12 mouse cellular contexts compared by ENCODE assay signal in genomic region chr4:8239699-8240098, GRCm38 (mm10). TPM values are rescaled to one million over a fixed set of nuclear protein-coding genes. Genes with fewer than 3 reads are reported as not detected.
DNase-seq lines count a peak whose midpoint lies in the region; ATAC-seq and TF ChIP-seq lines count a peak whose summit lies in the region.
"Had no signal": no experiment of that assay in that cellular context is flagged by ENCODE, and none has a peak within 500 bp of the region (broad histone marks: within the 10 kb centered on the region; RNA-seq: fewer than 3 reads in every experiment).

No protein-coding gene starts in this region.

- no peak for ATAC-seq in embryonic facial prominence, embryonic 13.5 days (ENCODE audit: insufficient number of reproducible peaks, insufficient read depth, low FRiP score, low TSS enrichment, low read depth)
- no peak for ATAC-seq in neural tube, embryonic 13.5 days (ENCODE audit: low read depth)
- no peak for ATAC-seq in midbrain, embryonic 15.5 days (replicated peaks)

- DNase-seq in embryonic facial prominence, embryonic 10.5 days (ENCODE audit: low spot score): no peak
- no peak for DNase-seq in neural tube, embryonic 10.5 days (ENCODE audit: extremely low spot score, low spot score)
- DNase-seq in lung, postnatal 10 days: peak; percentile 15
- DNase-seq in layer of hippocampus, adult 11-12 months (ENCODE audit: low spot score): no peak
- no peak for DNase-seq in layer of hippocampus, adult 2 months (ENCODE audit: low spot score in 2 of 2)
- DNase-seq: cerebellum, adult 2 months; gastrocnemius, postnatal 25 days had no signal

- H3K27ac ChIP-seq in embryonic facial prominence, embryonic 13.5 days: no peak overlapping the region
- no peak overlapping the region for H3K27ac ChIP-seq in embryonic facial prominence, embryonic 10.5 days (replicated peaks)
- H3K27ac ChIP-seq in neural tube, embryonic 13.5 days (replicated peaks): no peak overlapping the region
- H3K27ac ChIP-seq in midbrain, embryonic 15.5 days: no peak overlapping the region
- H3K27ac ChIP-seq in layer of hippocampus, adult 2 months: no peak overlapping the region
- H3K27ac ChIP-seq: embryonic facial prominence, embryonic 12.5 days; forebrain, embryonic 13.5 days had no signal

- H3K4me1 ChIP-seq in embryonic facial prominence, embryonic 13.5 days: 0 out of 2 replicates have a peak, but pooled peaks cover 2% of the 10 kb centered on the region
- H3K4me1 ChIP-seq in embryonic facial prominence, embryonic 10.5 days: peaks cover 12% of the 10 kb centered on the region
- H3K4me1 ChIP-seq in neural tube, embryonic 13.5 days (replicated peaks): peaks cover 6% of the 10 kb centered on the region
- peaks cover 4% of the 10 kb centered on the region for H3K4me1 ChIP-seq in midbrain, embryonic 15.5 days
- H3K4me1 ChIP-seq: forebrain, embryonic 13.5 days had no signal

- 68% methylated on average over 11 of the region's 11 CpGs for WGBS in embryonic facial prominence, embryonic 13.5 days
- WGBS in embryonic facial prominence, embryonic 10.5 days: 67% methylated on average over 11 of the region's 11 CpGs
- WGBS in neural tube, embryonic 13.5 days: 63% methylated on average over 11 of the region's 11 CpGs
- 68% methylated on average over 11 of the region's 11 CpGs for WGBS in midbrain, embryonic 15.5 days

- peaks cover 14% of the 10 kb centered on the region for H3K27me3 ChIP-seq in embryonic facial prominence, embryonic 13.5 days
- peaks cover 32% of the 10 kb centered on the region for H3K27me3 ChIP-seq in embryonic facial prominence, embryonic 10.5 days (replicated peaks; ENCODE audit: low read depth, poor library complexity, severe bottlenecking)
- peaks cover 12% of the 10 kb centered on the region for H3K27me3 ChIP-seq in neural tube, embryonic 13.5 days
- H3K27me3 ChIP-seq in midbrain, embryonic 15.5 days (replicated peaks): no peaks in the 10 kb centered on the region
- H3K27me3 ChIP-seq: embryonic facial prominence, embryonic 12.5 days; forebrain, embryonic 13.5 days had no signal

- peak overlapping the region; percentile 100; the same call in 1 of the 2 replicates for H3K4me2 ChIP-seq in embryonic facial prominence, embryonic 13.5 days
- H3K4me2 ChIP-seq in neural tube, embryonic 13.5 days: peak overlapping the region; percentile 99
- no peak overlapping the region; the same call in 1 of the 2 replicates for H3K4me2 ChIP-seq in midbrain, embryonic 15.5 days

- H3K36me3 ChIP-seq in embryonic facial prominence, embryonic 13.5 days: no peaks in the 10 kb centered on the region
- no peaks in the 10 kb centered on the region for H3K36me3 ChIP-seq in embryonic facial prominence, embryonic 10.5 days (replicated peaks)
- H3K36me3 ChIP-seq in neural tube, embryonic 13.5 days: no peaks in the 10 kb centered on the region
- no peaks in the 10 kb centered on the region for H3K36me3 ChIP-seq in midbrain, embryonic 15.5 days (replicated peaks)
- H3K36me3 ChIP-seq: embryonic facial prominence, embryonic 12.5 days had no signal

- no peak overlapping the region for H3K9ac ChIP-seq in embryonic facial prominence, embryonic 13.5 days
- H3K9ac ChIP-seq in neural tube, embryonic 13.5 days: no peak overlapping the region
- no peak overlapping the region for H3K9ac ChIP-seq in midbrain, embryonic 15.5 days

- no peaks in the 10 kb centered on the region for H3K9me3 ChIP-seq in embryonic facial prominence, embryonic 13.5 days
- H3K9me3 ChIP-seq in embryonic facial prominence, embryonic 10.5 days: no peaks in the 10 kb centered on the region
- H3K9me3 ChIP-seq in neural tube, embryonic 13.5 days: no peaks in the 10 kb centered on the region
- no peaks in the 10 kb centered on the region for H3K9me3 ChIP-seq in midbrain, embryonic 15.5 days
- H3K9me3 ChIP-seq: embryonic facial prominence, embryonic 12.5 days; forebrain, embryonic 13.5 days had no signal

- no peak for TF ChIP-seq CTCF in layer of hippocampus, adult 2 months (conservative IDR thresholded peaks at IDR 0.05)

- H3K4me3 ChIP-seq in embryonic facial prominence, embryonic 13.5 days: no peak overlapping the region
- no peak overlapping the region for H3K4me3 ChIP-seq in embryonic facial prominence, embryonic 10.5 days
- no peak overlapping the region for H3K4me3 ChIP-seq in neural tube, embryonic 13.5 days
- H3K4me3 ChIP-seq in midbrain, embryonic 15.5 days: no peak overlapping the region
- no peak overlapping the region for H3K4me3 ChIP-seq in layer of hippocampus, adult 2 months

RNA-seq across cellular contexts. Expression of gene Car8, which starts 0.9 kb away (rescaled TPM):
- 2.4 and 2.6 TPM in 2 replicates for polyA plus RNA-seq in embryonic facial prominence, embryonic 13.5 days (2015; fragmentation: Nextera tagmentation; extraction: Ambion mirVana)
- 2.4 and 2.9 TPM in 2 replicates for polyA plus RNA-seq in embryonic facial prominence, embryonic 10.5 days (2016; fragmentation: Nextera tagmentation; extraction: Ambion mirVana)
- 1.6 and 2.0 TPM in 2 replicates for polyA plus RNA-seq in neural tube, embryonic 13.5 days (2015; fragmentation: Nextera tagmentation; extraction: Ambion mirVana)
- polyA plus RNA-seq in midbrain, embryonic 15.5 days (2015; fragmentation: Nextera tagmentation; extraction: Ambion mirVana): 8.6 and 11.1 TPM in 2 replicates
- 1 to 10 TPM; 2.8 to 3.8 TPM for total RNA-seq in layer of hippocampus, adult 2 months (2021)
